11 mouse cellular contexts compared by ENCODE assay signal in genomic region chrX:7658785-7659589, GRCm38 (mm10). TPM values are rescaled to one million over a fixed set of nuclear protein-coding genes. Genes with fewer than 3 reads are reported as not detected.
DNase-seq lines count a peak whose midpoint lies in the region; ATAC-seq and TF ChIP-seq lines count a peak whose summit lies in the region.
"Had no signal": no experiment of that assay in that cellular context is flagged by ENCODE, and none has a peak within 500 bp of the region (broad histone marks: within the 10 kb centered on the region; RNA-seq: fewer than 3 reads in every experiment).

No protein-coding gene starts in this region.

- no peak overlapping the region for H3K4me2 ChIP-seq in embryonic facial prominence, embryonic 11.5 days (ENCODE audit: low read depth, low read length)
- no peak overlapping the region for H3K4me2 ChIP-seq in hindbrain, embryonic 16.5 days (ENCODE audit: low read length)
- H3K4me2 ChIP-seq in liver, embryonic 12.5 days = peak overlapping the region; percentile 67; the same call in 1 of the 2 replicates

- DNase-seq in gastrocnemius, adult 2 months = peak; percentile 79
- no peak for DNase-seq in gastrocnemius, postnatal 4 days (ENCODE audit: low spot score in 2 of 2)
- DNase-seq in embryonic facial prominence, embryonic 11.5 days (ENCODE audit: low spot score) = no peak
- no peak for DNase-seq in B cell, adult 2 months
- no peak for DNase-seq in frontal cortex, postnatal 10 days (ENCODE audit: low spot score in 2 of 2)
- no peak for DNase-seq in T-cell, adult 2 months (ENCODE audit: low spot score)
- DNase-seq: thymus, adult 2 months had no signal

- H3K4me1 ChIP-seq in embryonic facial prominence, embryonic 11.5 days (ENCODE audit: control insufficient read depth, insufficient read depth, low read length) = no peaks in the 10 kb centered on the region
- H3K4me1 ChIP-seq in hindbrain, embryonic 16.5 days (ENCODE audit: control insufficient read depth, insufficient read depth, low read depth, low read length) = no peaks in the 10 kb centered on the region
- H3K4me1 ChIP-seq in liver, embryonic 12.5 days = peaks cover 12% of the 10 kb centered on the region; the same call in 1 of the 2 replicates
- H3K4me1 ChIP-seq: midbrain, embryonic 12.5 days had no signal

- peak overlapping the region; percentile 78 for H3K4me3 ChIP-seq in gastrocnemius, adult 2 months
- H3K4me3 ChIP-seq in embryonic facial prominence, embryonic 11.5 days (ENCODE audit: low read depth, low read length) = no peak overlapping the region
- H3K4me3 ChIP-seq in hindbrain, embryonic 16.5 days (ENCODE audit: low read length) = no peak overlapping the region
- no peak overlapping the region; the same call in 1 of the 2 replicates for H3K4me3 ChIP-seq in liver, embryonic 12.5 days
- H3K4me3 ChIP-seq: midbrain, embryonic 12.5 days had no signal

- no peaks in the 10 kb centered on the region for H3K9me3 ChIP-seq in embryonic facial prominence, embryonic 11.5 days (replicated peaks; ENCODE audit: control insufficient read depth, low read length)
- no peaks in the 10 kb centered on the region for H3K9me3 ChIP-seq in hindbrain, embryonic 16.5 days (ENCODE audit: control insufficient read depth, low read length)
- H3K9me3 ChIP-seq in liver, embryonic 12.5 days (replicated peaks) = no peaks in the 10 kb centered on the region
- H3K9me3 ChIP-seq: G1E; midbrain, embryonic 12.5 days had no signal

- ATAC-seq in embryonic facial prominence, embryonic 11.5 days (replicated peaks; ENCODE audit: insufficient number of reproducible peaks, low FRiP score, low TSS enrichment, low read depth) = peak; percentile 48; the same call in 1 of the 2 replicates
- peak; percentile 24; the same call in 1 of the 2 replicates for ATAC-seq in hindbrain, embryonic 16.5 days
- ATAC-seq in liver, embryonic 12.5 days = no peak

- H3K27me3 ChIP-seq in embryonic facial prominence, embryonic 11.5 days (ENCODE audit: control insufficient read depth, insufficient read depth, low read length) = no peaks in the 10 kb centered on the region
- no peaks in the 10 kb centered on the region for H3K27me3 ChIP-seq in hindbrain, embryonic 16.5 days (replicated peaks; ENCODE audit: control insufficient read depth, insufficient read depth, low read length)
- H3K27me3 ChIP-seq in liver, embryonic 12.5 days (replicated peaks) = no peaks in the 10 kb centered on the region
- H3K27me3 ChIP-seq: midbrain, embryonic 12.5 days had no signal

- intact Hi-C loops in gastrocnemius, adult 2 months (cut with DNase I) = no loop called here

- no peak for TF ChIP-seq CTCF in gastrocnemius, adult 2 months (IDR thresholded peaks at IDR 0.05)

- 48% methylated on average over 11 of the region's 11 CpGs for WGBS in embryonic facial prominence, embryonic 11.5 days
- WGBS in hindbrain, embryonic 16.5 days = 57% methylated on average over 10 of the region's 11 CpGs
- 66% methylated on average over 11 of the region's 11 CpGs for WGBS in liver, embryonic 12.5 days (ENCODE audit: insufficient replicate concordance)

- H3K9ac ChIP-seq in embryonic facial prominence, embryonic 11.5 days (replicated peaks; ENCODE audit: low read length) = no peak overlapping the region
- H3K9ac ChIP-seq in hindbrain, embryonic 16.5 days (ENCODE audit: low read depth, low read length) = no peak overlapping the region
- H3K9ac ChIP-seq in liver, embryonic 12.5 days = no peak overlapping the region
- H3K9ac ChIP-seq: midbrain, embryonic 12.5 days had no signal

- no peaks in the 10 kb centered on the region for H3K36me3 ChIP-seq in embryonic facial prominence, embryonic 11.5 days (replicated peaks; ENCODE audit: control insufficient read depth, insufficient read depth, low read depth, low read length)
- no peaks in the 10 kb centered on the region for H3K36me3 ChIP-seq in hindbrain, embryonic 16.5 days (ENCODE audit: control insufficient read depth, insufficient read depth, low read length)
- 0 out of 2 replicates have a peak, but pooled peaks cover 2% of the 10 kb centered on the region for H3K36me3 ChIP-seq in liver, embryonic 12.5 days
- H3K36me3 ChIP-seq: G1E; midbrain, embryonic 12.5 days had no signal

- H3K27ac ChIP-seq in gastrocnemius, adult 2 months = peak overlapping the region; percentile 93
- no peak overlapping the region for H3K27ac ChIP-seq in embryonic facial prominence, embryonic 11.5 days (replicated peaks; ENCODE audit: low read depth, low read length)
- H3K27ac ChIP-seq in hindbrain, embryonic 16.5 days (ENCODE audit: low read depth, low read length) = no peak overlapping the region
- no peak overlapping the region for H3K27ac ChIP-seq in liver, embryonic 12.5 days
- H3K27ac ChIP-seq: midbrain, embryonic 12.5 days had no signal

RNA-seq across cellular contexts. Expression of gene Prickle3, which starts 1.9 kb away (rescaled TPM):
- 10 to 100 TPM; 23.6 to 26.6 TPM for total RNA-seq in gastrocnemius, adult 2 months (2021)
- total RNA-seq in gastrocnemius, postnatal 4 days (2021) = 1 to 10 TPM; 8.9 to 9.5 TPM
- polyA plus RNA-seq in embryonic facial prominence, embryonic 11.5 days (2014; fragmentation: Nextera tagmentation; extraction: Ambion mirVana) = 2.6 and 2.9 TPM in 2 replicates
- 1.7 and 2.2 TPM in 2 replicates for polyA plus RNA-seq in hindbrain, embryonic 16.5 days (2015; fragmentation: Nextera tagmentation; extraction: Ambion mirVana)
- polyA plus RNA-seq in liver, embryonic 12.5 days (2016; fragmentation: Nextera tagmentation; extraction: Ambion mirVana) = 1.3 and 1.4 TPM in 2 replicates

RNA-seq across cellular contexts. Expression of gene Plp2, which starts 12.2 kb away (rescaled TPM):
- total RNA-seq in gastrocnemius, adult 2 months (2021) = 10 to 100 TPM; 23.8 to 42.7 TPM
- total RNA-seq in gastrocnemius, postnatal 4 days (2021) = 100 to 1,000 TPM in 1 of 2 experiments, 10 to 100 TPM in 1; 82.9 to 104 TPM
- polyA plus RNA-seq in embryonic facial prominence, embryonic 11.5 days (2014; fragmentation: Nextera tagmentation; extraction: Ambion mirVana) = 56.3 TPM in 2 replicates
- 21.1 and 24.8 TPM in 2 replicates for polyA plus RNA-seq in hindbrain, embryonic 16.5 days (2015; fragmentation: Nextera tagmentation; extraction: Ambion mirVana)
- 36.2 and 37.6 TPM in 2 replicates for polyA plus RNA-seq in liver, embryonic 12.5 days (2016; fragmentation: Nextera tagmentation; extraction: Ambion mirVana)

RNA-seq across cellular contexts. Expression of gene Syp, which starts 20.7 kb away (rescaled TPM):
- 1 to 10 TPM in 1 of 2 experiments, under 1 TPM in 1; 0.56 to 1.2 TPM for total RNA-seq in gastrocnemius, adult 2 months (2021)
- total RNA-seq in gastrocnemius, postnatal 4 days (2021) = under 1 TPM; 0.83 to 0.98 TPM
- 5.3 and 5.8 TPM in 2 replicates for polyA plus RNA-seq in embryonic facial prominence, embryonic 11.5 days (2014; fragmentation: Nextera tagmentation; extraction: Ambion mirVana)
- polyA plus RNA-seq in hindbrain, embryonic 16.5 days (2015; fragmentation: Nextera tagmentation; extraction: Ambion mirVana) = 249 and 292 TPM in 2 replicates
- polyA plus RNA-seq in liver, embryonic 12.5 days (2016; fragmentation: Nextera tagmentation; extraction: Ambion mirVana) = 0.41 and 0.76 TPM in 2 replicates

RNA-seq across cellular contexts. Expression of gene Magix, which starts 22.1 kb away (rescaled TPM):
- 10 to 100 TPM; 21.0 to 31.0 TPM for total RNA-seq in gastrocnemius, adult 2 months (2021)
- total RNA-seq in gastrocnemius, postnatal 4 days (2021) = 1 to 10 TPM; 1.3 to 1.8 TPM
- polyA plus RNA-seq in embryonic facial prominence, embryonic 11.5 days (2014; fragmentation: Nextera tagmentation; extraction: Ambion mirVana) = 0.10 and 0.15 TPM in 2 replicates
- 0.25 and 0.45 TPM in 2 replicates for polyA plus RNA-seq in hindbrain, embryonic 16.5 days (2015; fragmentation: Nextera tagmentation; extraction: Ambion mirVana)
- 0.04 TPM in 1 of 2 replicates, not detected in the other for polyA plus RNA-seq in liver, embryonic 12.5 days (2016; fragmentation: Nextera tagmentation; extraction: Ambion mirVana)

RNA-seq across cellular contexts. Expression of gene Gpkow, which starts 37.9 kb away (rescaled TPM):
- total RNA-seq in gastrocnemius, adult 2 months (2021) = 10 to 100 TPM; 12.5 to 15.3 TPM
- 10 to 100 TPM; 22.6 to 26.6 TPM for total RNA-seq in gastrocnemius, postnatal 4 days (2021)
- polyA plus RNA-seq in embryonic facial prominence, embryonic 11.5 days (2014; fragmentation: Nextera tagmentation; extraction: Ambion mirVana) = 42.2 and 44.2 TPM in 2 replicates
- 45.7 and 51.2 TPM in 2 replicates for polyA plus RNA-seq in hindbrain, embryonic 16.5 days (2015; fragmentation: Nextera tagmentation; extraction: Ambion mirVana)
- polyA plus RNA-seq in liver, embryonic 12.5 days (2016; fragmentation: Nextera tagmentation; extraction: Ambion mirVana) = 18.9 and 20.8 TPM in 2 replicates

Comparison
In these comparisons a context has a peak if more than half of its experiments do, and no peak if none do; other contexts are left out.
1. RNA of gene Syp, which starts 20.7 kb away (polyA plus RNA-seq): 249 to 292 TPM in hindbrain, embryonic 16.5 days; 5.3 to 5.8 TPM in embryonic facial prominence, embryonic 11.5 days and 0.41 to 0.76 TPM in liver, embryonic 12.5 days; every median in the first group is over 10 times any median in the second.